8 mouse cellular contexts compared by ENCODE assay signal in the genomic region with DNA sequence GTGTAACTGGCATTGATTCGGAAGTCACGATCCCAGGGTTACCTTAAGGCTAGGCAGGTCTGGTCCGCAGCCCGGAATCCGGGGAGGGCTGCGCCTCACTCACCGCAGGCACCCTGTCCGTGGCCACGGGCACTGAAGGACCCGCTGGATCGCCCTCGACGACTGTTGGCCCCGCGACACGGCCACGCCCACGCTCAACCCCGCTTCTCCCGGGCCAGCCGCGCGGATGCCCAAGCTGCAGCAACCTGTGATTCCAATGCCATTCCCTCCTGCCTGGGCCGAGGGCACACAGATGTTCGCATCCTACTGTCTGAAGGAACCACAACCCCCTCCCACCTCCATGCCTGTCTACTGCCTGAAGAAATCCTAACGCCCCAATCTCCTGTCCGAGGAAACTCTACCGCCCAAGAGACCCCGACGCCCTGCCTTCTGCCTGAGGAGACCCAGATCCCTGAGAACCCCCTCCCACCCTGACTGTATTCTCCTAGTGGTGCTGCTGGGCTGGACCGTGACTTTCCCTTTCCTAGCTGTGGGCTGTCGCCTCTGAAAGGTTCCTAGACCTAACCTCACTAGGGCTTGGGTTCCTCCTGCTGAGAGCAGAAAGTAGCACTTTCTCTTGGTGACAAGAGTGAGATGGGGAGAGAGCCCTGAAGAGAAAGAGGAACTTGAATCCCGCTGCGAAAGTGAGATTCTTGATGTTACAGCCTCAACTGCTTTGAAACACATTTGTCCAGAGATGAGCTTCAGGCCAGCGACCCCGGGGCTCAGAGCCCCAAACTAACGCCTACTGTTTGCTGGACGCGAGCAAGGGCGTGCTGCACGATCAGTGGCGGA. TPM values are rescaled to one million over a fixed set of nuclear protein-coding genes. Genes with fewer than 3 reads are reported as not detected.
DNase-seq lines count a peak whose midpoint lies in the region; ATAC-seq and TF ChIP-seq lines count a peak whose summit lies in the region.

A gene (minus strand): TSS at position 143 of the 834 bp plus-strand sequence.

- H3K4me3 ChIP-seq in ES-E14 (ENCODE audit: insufficient read depth in 1 of 2, low read depth in 1 of 2, low read length in 2 of 2, poor library complexity in 1 of 2, severe bottlenecking in 1 of 2) = peak within 1 kb of the TSS; percentile 75 to 81
- peak within 1 kb of the TSS; percentile 82 for H3K4me3 ChIP-seq in heart, embryonic 12.5 days
- H3K4me3 ChIP-seq in kidney, postnatal 0 days (replicated peaks; ENCODE audit: low read depth, low read length) = peak within 1 kb of the TSS; percentile 53
- H3K4me3 ChIP-seq in stomach, embryonic 14.5 days (ENCODE audit: low read depth, low read length) = peak within 1 kb of the TSS; percentile 72

- no peak within 1 kb of the TSS for H3K27ac ChIP-seq in ES-E14 (ENCODE audit: insufficient read depth, low read depth, low read length, poor library complexity, severe bottlenecking)
- no peak within 1 kb of the TSS for H3K27ac ChIP-seq in heart, embryonic 12.5 days (ENCODE audit: poor library complexity, severe bottlenecking)
- H3K27ac ChIP-seq in kidney, postnatal 0 days = peak within 1 kb of the TSS; percentile 60
- H3K27ac ChIP-seq in stomach, embryonic 14.5 days (ENCODE audit: low read length) = no peak within 1 kb of the TSS

- DNase-seq in cerebellum, adult 11 months = peak; percentile 41
- DNase-seq in ES-E14 (ENCODE audit: low read depth, low spot score) = peak; percentile 26
- peak; percentile 31 to 54 for DNase-seq in cerebellum, postnatal 36 days
- no peak for DNase-seq in kidney, postnatal 0 days (ENCODE audit: low spot score)

- no peak for ATAC-seq in cerebellum, adult (ENCODE audit: insufficient number of reproducible peaks, low FRiP score, low TSS enrichment)
- ATAC-seq in heart, embryonic 12.5 days (ENCODE audit: insufficient number of reproducible peaks, low FRiP score) = 0 out of 2 replicates have a peak, but pooled peaks have one; percentile 22
- 0 out of 2 replicates have a peak, but pooled peaks have one; percentile 12 for ATAC-seq in kidney, postnatal 0 days (replicated peaks; ENCODE audit: low FRiP score, low read depth)
- peak; percentile 62 for ATAC-seq in megakaryocyte, adult 5-6 weeks (ENCODE audit: poor library complexity, severe bottlenecking)
- ATAC-seq in stomach, embryonic 14.5 days (ENCODE audit: insufficient number of reproducible peaks, insufficient read depth, low FRiP score, low read depth) = no peak

- no peak for TF ChIP-seq CTCF in kidney, postnatal 0 days (IDR thresholded peaks at IDR 0.05; ENCODE audit: low read depth)

- no peaks in the 10 kb centered on the region for H3K9me3 ChIP-seq in ES-E14 (ENCODE audit: control insufficient read depth, insufficient read depth, low read depth, low read length)
- H3K9me3 ChIP-seq in heart, embryonic 12.5 days (replicated peaks) = no peaks in the 10 kb centered on the region
- no peaks in the 10 kb centered on the region for H3K9me3 ChIP-seq in kidney, postnatal 0 days (replicated peaks; ENCODE audit: low read length)
- H3K9me3 ChIP-seq in stomach, embryonic 14.5 days (ENCODE audit: control insufficient read depth, low read depth, low read length) = no peaks in the 10 kb centered on the region

- in situ Hi-C loops in ES-E14 (cut with MboI; ENCODE audit: low sequenced_read_pairs in 2 of 2, unreplicated experiment in 2 of 2) = no loop called here

- H3K4me2 ChIP-seq in heart, embryonic 12.5 days = peak within 1 kb of the TSS; percentile 83
- H3K4me2 ChIP-seq in kidney, postnatal 0 days (ENCODE audit: low read length) = peak within 1 kb of the TSS; percentile 92
- peak within 1 kb of the TSS; percentile 97 for H3K4me2 ChIP-seq in stomach, embryonic 14.5 days (replicated peaks; ENCODE audit: low read depth, low read length)

- H3K27me3 ChIP-seq in heart, embryonic 12.5 days (replicated peaks) = peaks cover 25% of the 10 kb centered on the region
- 0 out of 2 replicates have a peak, but pooled peaks cover 4% of the 10 kb centered on the region for H3K27me3 ChIP-seq in kidney, postnatal 0 days (ENCODE audit: insufficient read depth, low read length)
- no peaks in the 10 kb centered on the region for H3K27me3 ChIP-seq in stomach, embryonic 14.5 days (ENCODE audit: control insufficient read depth, insufficient read depth, low read length)

- peak within 1 kb of the TSS; percentile 72; the same call in 1 of the 2 replicates for H3K9ac ChIP-seq in ES-E14 (ENCODE audit: insufficient read depth, low read depth, low read length, poor library complexity, severe bottlenecking)
- H3K9ac ChIP-seq in heart, embryonic 12.5 days = peak within 1 kb of the TSS; percentile 91
- H3K9ac ChIP-seq in kidney, postnatal 0 days (ENCODE audit: low read depth, low read length) = peak within 1 kb of the TSS; percentile 78
- H3K9ac ChIP-seq in stomach, embryonic 14.5 days (replicated peaks; ENCODE audit: low read depth, low read length) = peak within 1 kb of the TSS; percentile 64

- H3K4me1 ChIP-seq in ES-E14 (ENCODE audit: control insufficient read depth in 2 of 2, insufficient read depth in 2 of 2, low read length in 2 of 2, poor library complexity in 1 of 2) = peaks cover 0 to 2% of the 10 kb centered on the region in 2 experiments; a peak in 1 of 4 replicates
- H3K4me1 ChIP-seq in heart, embryonic 12.5 days (replicated peaks) = peaks cover 11% of the 10 kb centered on the region
- peaks cover 7% of the 10 kb centered on the region for H3K4me1 ChIP-seq in kidney, postnatal 0 days (replicated peaks; ENCODE audit: insufficient read depth, low read length)
- no peaks in the 10 kb centered on the region; the same call in 1 of the 2 replicates for H3K4me1 ChIP-seq in stomach, embryonic 14.5 days (ENCODE audit: control insufficient read depth, insufficient read depth, low read length)

- no peaks in the 10 kb centered on the region for H3K36me3 ChIP-seq in ES-E14 (ENCODE audit: control insufficient read depth, insufficient read depth, low read length, poor library complexity, severe bottlenecking)
- H3K36me3 ChIP-seq in heart, embryonic 12.5 days = no peaks in the 10 kb centered on the region
- H3K36me3 ChIP-seq in kidney, postnatal 0 days (ENCODE audit: insufficient read depth, low read length) = no peaks in the 10 kb centered on the region
- no peaks in the 10 kb centered on the region for H3K36me3 ChIP-seq in stomach, embryonic 14.5 days (ENCODE audit: control insufficient read depth, insufficient read depth, low read length)

- 2% methylated on average over 42 of the region's 42 CpGs for WGBS in heart, embryonic 12.5 days
- WGBS in kidney, postnatal 0 days = 4% methylated on average over 42 of the region's 42 CpGs
- 3% methylated on average over 42 of the region's 42 CpGs for WGBS in stomach, embryonic 14.5 days

TF ChIP-seq in ES-E14, 5 proteins besides CTCF, POLR2A, EP300 and RAD21:
- TF ChIP-seq ZNF384 (IDR thresholded peaks at IDR 0.05; ENCODE audit: low read depth, low read length) (no peak), CHD2 (IDR thresholded peaks at IDR 0.05; ENCODE audit: low read depth, low read length) (no peak), ZC3H11A (IDR thresholded peaks at IDR 0.05; ENCODE audit: borderline replicate concordance, low read depth, low read length) (no peak), HCFC1 (IDR thresholded peaks at IDR 0.05; ENCODE audit: borderline replicate concordance, insufficient read depth, low read length) (no peak), MAFK (IDR thresholded peaks at IDR 0.05; ENCODE audit: insufficient read depth, low read depth, low read length) (no peak)

RNA-seq across cellular contexts. Expression of the gene that starts here (rescaled TPM):
- total RNA-seq in ES-E14 (2012; rRNA removed) = not detected in 2 replicates
- not detected in 2 replicates for polyA plus RNA-seq in heart, embryonic 12.5 days (2016; fragmentation: Nextera tagmentation; extraction: Ambion mirVana)
- not detected in 2 replicates for polyA plus RNA-seq in kidney, postnatal 0 days (2015; fragmentation: Nextera tagmentation; extraction: Ambion mirVana)
- 0.41 and 0.58 TPM in 2 replicates for total RNA-seq in megakaryocyte, adult 5-6 weeks (2015)
- 0.28 and 0.88 TPM in 2 replicates for total RNA-seq in megakaryocyte, adult 5-6 weeks (2017)
- not detected in 2 replicates for polyA plus RNA-seq in stomach, embryonic 14.5 days (2014; fragmentation: Nextera tagmentation; extraction: Ambion mirVana)

Comparison
In these comparisons a context has a peak if more than half of its experiments do, and no peak if none do; other contexts are left out.
1. Peak in DNase-seq, H3K4me3 ChIP-seq and H3K9ac ChIP-seq in ES-E14; RNA of the gene not detected or under 1 TPM.
2. Peak in ATAC-seq, H3K4me3 ChIP-seq, H3K9ac ChIP-seq and H3K4me2 ChIP-seq in heart, embryonic 12.5 days; RNA of the gene not detected or under 1 TPM.
3. Peak in ATAC-seq, H3K4me3 ChIP-seq, H3K27ac ChIP-seq, H3K9ac ChIP-seq and H3K4me2 ChIP-seq in kidney, postnatal 0 days; RNA of the gene not detected or under 1 TPM.
4. Peak in ATAC-seq in megakaryocyte, adult 5-6 weeks; RNA of the gene not detected or under 1 TPM.